Mouse (Mus musculus): ENCODE measurements around the gene Rab4b.

- no peak for TF ChIP-seq CTCF (IDR thresholded peaks at IDR 0.05; ENCODE audit: extremely low read depth, insufficient read length, insufficient replicate concordance, low read depth, low read length)
- no peak for TF ChIP-seq POLR2A (IDR thresholded peaks at IDR 0.05; ENCODE audit: low read depth, low read length)
Observed at GRCm38 (mm10) chr7:27159256-27159655, 19.4 kb downstream of the Rab4b start.
